Mouse (Mus musculus) kidney, adult 2 months (tissue): ENCODE results near the gene Kcna2.

Experiments
- CTCF ChIP-seq: fragments of 200-500 bp; conservative IDR thresholded peaks from 2 replicates; pipeline ENCODE4 v1.5.1; 2011; ENCODE audit warnings: low read depth, mild to moderate bottlenecking, control low read depth, low read length, moderate library complexity, mixed read lengths; ENCODE audit not compliant: insufficient read depth, insufficient read length
- POLR2A ChIP-seq: fragments of 200-500 bp; IDR thresholded peaks from one replicate; pipeline ENCODE4 v1.6.1; 2011; ENCODE audit warnings: low read depth, low read length, control low read depth

DNA sequence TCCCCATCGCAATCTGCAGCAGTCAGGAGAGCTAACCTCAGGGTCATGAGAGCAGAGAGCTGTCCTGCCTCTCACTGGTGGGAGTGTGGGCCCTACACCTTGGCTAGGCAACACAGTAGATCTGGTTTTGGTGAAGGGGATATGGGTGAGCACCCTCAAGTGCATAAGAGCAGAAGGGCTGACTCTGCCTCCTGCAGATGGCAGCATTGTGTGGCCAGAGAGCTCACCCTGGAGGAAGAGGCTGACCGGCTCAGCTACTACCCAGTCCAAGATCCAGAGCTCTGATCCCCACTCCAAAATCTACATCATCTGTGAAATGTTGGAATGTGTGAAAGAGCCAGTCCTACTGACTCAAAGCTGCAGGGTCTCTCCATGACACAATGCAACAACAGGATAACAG lies 27.1 kb upstream of the Kcna2 start:
- TF ChIP-seq POLR2A (no peak), CTCF (0 out of 2 replicates have a peak, but pooled peaks have one; percentile 5)
